Mouse (Mus musculus): ENCODE measurements around the gene Bank1.

Gene Bank1

DNA sequence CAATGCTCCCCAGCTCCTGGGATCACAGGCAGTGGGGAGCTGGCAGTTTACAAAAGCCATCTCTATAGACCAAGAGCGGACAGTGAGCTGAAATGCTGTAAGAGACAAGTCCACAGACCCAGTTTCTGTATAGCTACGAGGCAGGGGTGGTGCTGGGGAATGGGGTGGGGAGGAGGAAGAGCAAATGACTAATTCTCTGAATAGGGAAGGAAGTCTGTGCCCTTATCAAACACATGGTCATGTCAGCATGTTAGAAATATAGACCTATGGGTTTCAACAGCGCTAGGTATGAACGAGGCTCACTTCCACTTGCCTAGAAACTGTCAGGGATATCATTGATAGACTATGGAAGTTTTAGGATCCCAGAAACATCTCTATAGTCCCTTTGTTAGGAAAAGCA is 73.0 kb downstream of the Bank1 start:
- in situ Hi-C loops (cut with MboI, MseI) = no loop called here

DNA sequence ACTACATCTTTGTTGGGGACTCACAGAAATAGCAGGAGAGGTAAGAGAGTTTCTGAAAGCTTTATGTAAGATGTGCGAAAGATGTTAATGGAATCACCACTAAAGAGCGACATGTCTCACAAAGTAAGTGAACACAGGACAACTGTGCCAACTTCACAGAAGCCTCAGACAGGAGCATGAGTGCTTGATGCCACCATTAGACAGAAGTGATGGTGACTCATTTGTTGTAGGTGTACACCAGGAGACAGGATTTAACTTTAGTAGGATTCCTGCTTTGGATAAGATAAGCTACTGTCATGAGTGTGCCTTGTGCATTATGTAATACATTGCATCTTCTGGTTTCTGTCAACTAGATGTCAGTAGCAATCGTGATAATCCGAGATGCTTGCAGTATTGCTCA is 74.3 kb downstream of the Bank1 start:
- in situ Hi-C loops (cut with MboI, MseI) = no loop called here

DNA sequence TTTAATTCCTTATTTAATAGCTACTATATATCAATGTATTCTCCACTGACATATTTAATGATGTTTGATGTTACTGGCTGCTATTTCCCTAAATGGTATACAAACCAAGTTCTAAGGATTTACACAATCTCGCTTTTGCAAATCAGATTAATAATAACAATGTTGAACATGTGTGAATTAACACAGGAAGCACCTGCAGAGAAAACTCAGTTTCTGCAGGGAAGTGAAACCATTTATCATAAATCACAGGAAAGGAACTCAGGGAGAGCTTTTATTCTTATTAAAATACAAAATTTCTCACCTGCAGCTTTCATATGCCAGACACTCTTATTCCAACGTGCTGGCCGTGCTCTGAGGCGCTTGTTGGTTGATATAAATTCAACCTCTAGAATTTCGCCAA is 78.5 kb downstream of the Bank1 start:
- in situ Hi-C loops (cut with MboI, MseI) = no loop called here

DNA sequence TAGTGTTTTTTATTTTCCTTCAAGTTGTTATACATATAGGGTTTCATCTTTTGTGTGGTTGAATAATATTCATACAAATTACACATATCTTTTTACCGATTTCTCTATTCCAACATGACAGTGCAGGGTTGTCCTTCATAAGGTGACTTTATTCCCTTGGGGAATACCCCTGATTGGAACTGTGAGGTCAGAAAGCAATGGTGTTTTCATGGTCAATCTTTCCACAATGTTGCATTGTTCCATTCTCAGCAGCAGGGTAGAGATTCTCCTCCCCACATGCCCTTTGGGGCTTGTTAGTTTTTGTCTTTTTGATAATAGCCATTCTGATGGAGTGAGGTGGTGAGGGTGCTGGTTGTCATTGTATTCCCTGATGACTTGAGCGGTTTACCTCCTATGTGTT is 80.9 kb downstream of the Bank1 start:
- in situ Hi-C loops (cut with MboI, MseI) = no loop called here

DNA sequence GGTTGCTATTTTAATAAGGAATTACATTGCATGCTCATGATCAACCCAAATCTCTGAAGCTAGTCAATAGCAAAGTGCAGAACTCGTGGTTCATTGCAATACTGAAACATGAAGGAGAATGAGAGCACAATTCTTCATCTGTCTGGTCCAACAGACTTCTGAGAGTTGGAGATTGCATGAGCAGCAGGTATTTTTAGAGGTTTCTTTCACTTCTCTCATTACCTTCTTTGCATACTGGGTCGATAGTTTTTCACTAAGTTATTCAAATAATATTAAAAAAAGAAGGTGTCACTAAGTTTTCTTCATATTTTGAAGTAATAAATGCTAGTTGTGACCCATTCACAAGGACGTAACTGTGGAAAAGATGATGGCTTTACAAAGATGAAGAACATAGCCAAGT is 87.1 kb downstream of the Bank1 start:
- in situ Hi-C loops (cut with MboI, MseI) = no loop called here

GRCm38 (mm10) chr3:136233507-136233906 is 92.4 kb downstream of the Bank1 start:
- in situ Hi-C loops (cut with MboI, MseI) = no loop called here

GRCm38 (mm10) chr3:136230602-136231151 is 95.2 kb downstream of the Bank1 start:
- in situ Hi-C loops (cut with MboI, MseI) = no loop called here

- in situ Hi-C loops (cut with MboI, MseI) = no loop called here
These were observed 136.1 kb downstream of the Bank1 start for GRCm38 (mm10) chr3:136189661-136190228.

- in situ Hi-C loops (cut with MboI, MseI) = no loop called here
These were observed 139.2 kb downstream of the Bank1 start for GRCm38 (mm10) chr3:136186548-136187113.

- in situ Hi-C loops (cut with MboI, MseI) = no loop called here
These were observed 154.2 kb downstream of the Bank1 start for GRCm38 (mm10) chr3:136171631-136172030.

DNA sequence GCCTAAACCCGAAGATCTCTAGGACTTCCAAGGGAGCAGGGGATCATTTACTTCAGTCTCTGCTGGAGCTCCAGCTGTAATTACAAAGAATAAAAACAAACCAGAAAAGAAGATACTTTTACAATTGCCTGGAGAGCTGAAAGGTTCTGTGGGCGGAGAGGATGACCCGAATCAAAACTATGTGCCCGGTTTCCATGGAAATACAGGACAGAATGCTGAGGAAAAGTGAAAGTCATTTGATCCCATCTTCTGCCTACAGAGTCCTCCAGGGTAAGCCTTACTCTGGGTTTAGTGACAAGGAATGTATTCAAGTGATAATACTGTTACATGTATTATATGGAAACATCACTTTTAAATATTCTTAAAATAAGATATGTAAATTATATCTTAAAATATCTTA is 157.8 kb downstream of the Bank1 start:
- in situ Hi-C loops (cut with MboI, MseI) = no loop called here

DNA sequence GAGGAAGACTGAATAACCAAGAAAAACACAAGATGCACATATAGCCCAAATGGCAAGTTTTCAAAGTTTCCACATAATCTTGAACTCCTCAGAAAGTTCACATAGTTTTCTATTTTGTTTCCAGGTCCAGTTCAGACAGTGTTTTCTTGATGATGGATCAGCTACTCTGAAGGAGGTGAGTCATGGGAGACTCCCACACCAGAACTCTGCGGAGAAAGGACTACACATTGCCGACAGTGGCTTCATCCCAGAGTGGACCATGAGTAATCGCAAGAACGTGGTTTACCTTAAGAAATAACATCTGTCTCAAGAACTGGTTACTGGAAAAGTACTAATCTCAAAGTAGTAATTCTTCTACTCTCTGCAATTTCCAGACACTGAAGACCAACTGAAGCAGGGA is 159.2 kb downstream of the Bank1 start:
- in situ Hi-C loops (cut with MboI, MseI) = no loop called here

GRCm38 (mm10) chr3:136166033-136166361 is 159.9 kb downstream of the Bank1 start:
- in situ Hi-C loops (cut with MboI, MseI) = no loop called here

DNA sequence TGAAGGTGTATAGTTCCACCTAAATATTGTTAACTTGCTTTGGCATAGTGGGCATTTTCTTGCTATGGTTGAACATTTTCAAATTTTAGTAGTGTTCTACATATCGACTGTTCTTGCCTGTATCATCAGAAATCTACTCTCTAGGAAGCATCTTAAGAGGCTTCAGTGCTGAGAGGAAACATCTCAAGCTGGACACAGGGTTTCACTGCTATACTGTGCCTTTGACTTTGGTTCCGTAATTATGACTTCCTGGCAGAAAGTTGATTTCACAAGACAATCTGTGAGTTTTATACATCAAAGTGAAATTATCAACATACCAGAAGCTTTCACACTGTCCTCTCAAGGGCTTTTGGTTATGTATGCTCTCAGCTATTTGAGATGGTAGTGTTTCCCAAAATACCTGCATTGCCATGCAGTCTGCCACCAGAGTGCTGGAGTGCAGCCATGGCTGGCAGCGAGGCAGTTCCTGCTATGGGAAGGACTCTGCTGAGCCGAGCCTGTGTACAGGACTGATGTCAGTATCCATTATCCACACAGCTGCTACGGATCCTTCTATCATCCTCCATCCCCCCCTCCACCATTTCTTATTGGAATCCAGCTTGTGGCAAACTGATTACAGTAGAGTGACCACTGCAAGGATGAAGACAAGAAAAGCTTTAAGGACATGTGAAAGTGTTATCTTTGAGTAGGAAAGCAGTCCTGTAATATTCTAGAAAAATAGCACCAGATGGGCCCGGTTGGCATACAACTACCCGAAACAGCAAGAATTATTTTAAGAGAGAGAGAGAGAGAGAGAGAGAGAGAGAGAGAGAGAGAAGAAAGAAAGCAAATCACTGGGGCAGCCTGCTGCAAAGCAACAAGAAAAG is 160.5 kb downstream of the Bank1 start:
- in situ Hi-C loops (cut with MboI, MseI) = no loop called here

DNA sequence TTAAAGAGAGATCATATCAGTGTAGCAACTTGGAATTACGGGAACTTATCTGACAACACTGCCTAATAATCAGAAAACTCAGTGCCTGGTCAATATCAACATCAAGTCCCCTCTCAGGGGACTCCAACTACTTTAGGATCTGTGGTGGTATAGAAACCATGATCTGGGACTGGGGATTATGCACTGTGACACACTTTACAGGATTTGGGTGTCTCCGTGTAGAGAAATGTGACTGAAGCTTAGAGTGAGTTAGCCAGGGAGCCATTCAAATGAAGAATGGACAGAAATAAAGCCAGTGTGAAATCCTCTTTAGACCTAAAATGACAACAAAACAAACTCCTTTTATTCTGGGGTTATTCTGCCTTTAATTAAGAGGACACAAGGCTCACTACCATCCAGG is 167.8 kb downstream of the Bank1 start:
- in situ Hi-C loops (cut with MboI, MseI) = no loop called here

DNA sequence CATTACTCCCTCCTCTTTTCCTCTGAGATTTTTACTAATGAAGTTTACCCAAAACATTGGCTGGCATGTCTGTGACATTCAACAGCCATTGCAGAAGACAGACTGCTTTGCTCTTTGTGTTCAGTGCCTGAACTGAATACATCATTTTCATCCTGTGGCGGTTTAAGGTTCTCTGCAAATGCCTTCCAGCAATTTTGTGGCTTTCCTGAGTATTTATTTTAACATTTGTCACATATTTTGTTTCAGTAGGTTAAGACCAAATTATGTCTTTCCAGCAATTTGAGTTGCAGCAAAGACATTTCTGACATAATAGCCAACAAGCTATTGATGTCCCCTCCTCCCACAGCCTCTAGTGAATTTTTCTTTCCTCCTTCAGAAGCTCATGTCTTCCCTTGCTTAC is 170.3 kb downstream of the Bank1 start:
- in situ Hi-C loops (cut with MboI, MseI) = no loop called here

GRCm38 (mm10) chr3:136150886-136151285 is 175.0 kb downstream of the Bank1 start:
- in situ Hi-C loops (cut with MboI, MseI) = no loop called here

- in situ Hi-C loops (cut with MboI, MseI) = no loop called here
These were observed 178.7 kb downstream of the Bank1 start for GRCm38 (mm10) chr3:136147166-136147565.

- in situ Hi-C loops (cut with MboI, MseI) = no loop called here
These were observed 193.9 kb downstream of the Bank1 start for GRCm38 (mm10) chr3:136132013-136132412.

- in situ Hi-C loops (cut with MboI, MseI) = no loop called here
These were observed 210.2 kb downstream of the Bank1 start for GRCm38 (mm10) chr3:136115478-136116215.

DNA sequence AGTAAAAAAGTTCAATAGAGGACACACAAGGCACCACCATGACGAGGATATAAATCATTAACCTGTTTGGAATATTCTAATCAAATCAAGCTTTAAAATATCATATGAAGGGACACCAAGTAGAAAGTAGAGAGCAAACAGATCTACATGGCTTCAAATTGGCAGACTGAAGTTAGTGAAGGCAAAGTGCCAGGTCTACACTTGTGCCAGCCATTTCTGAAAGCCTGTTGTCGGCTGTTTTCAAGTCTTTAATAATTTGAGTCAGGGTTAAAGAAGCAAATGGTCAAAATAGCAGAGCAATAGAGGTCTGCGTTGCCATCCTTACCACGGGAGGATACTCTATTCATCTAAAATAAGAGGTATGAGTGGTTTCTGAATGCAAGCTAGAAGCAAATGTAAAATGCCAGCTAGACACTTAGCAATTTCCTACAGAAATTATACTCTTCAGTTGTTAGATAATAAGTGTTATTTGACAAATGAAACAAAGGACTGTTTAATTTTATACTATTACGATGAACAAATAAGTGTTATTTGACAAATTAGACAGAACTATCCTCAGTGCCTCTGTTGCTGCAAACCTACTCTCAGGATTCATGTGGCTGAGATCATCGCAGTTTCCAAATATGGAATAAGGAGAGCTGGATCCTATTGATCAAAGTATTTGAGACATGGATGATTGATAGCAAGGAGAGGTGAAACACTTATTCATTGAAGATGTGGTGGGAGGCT is 216.3 kb downstream of the Bank1 start:
- in situ Hi-C loops (cut with MboI, MseI) = no loop called here

DNA sequence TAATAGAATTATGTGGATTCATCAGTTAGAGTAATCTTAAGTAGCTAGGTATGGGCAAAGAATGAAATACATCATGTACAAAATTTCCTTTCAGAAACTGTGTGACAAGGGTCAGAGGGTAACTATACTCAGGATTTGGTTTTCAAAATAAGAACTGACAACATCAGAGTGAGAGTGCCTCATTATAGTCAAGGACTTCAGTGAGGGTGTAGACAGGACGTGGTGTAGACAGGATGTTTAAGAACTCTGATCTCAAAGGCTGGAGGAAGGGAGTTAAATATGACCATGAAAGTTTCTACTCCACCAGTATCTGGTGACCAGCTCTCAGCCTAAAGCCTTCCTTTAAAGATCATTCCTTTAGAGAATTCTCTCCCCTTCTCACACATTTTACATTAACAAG is 219.4 kb downstream of the Bank1 start:
- in situ Hi-C loops (cut with MboI, MseI) = no loop called here
